Mouse (Mus musculus): Measurements from ENCODE around the gene Gm49361.
A peak's percentile ranks its signal among the peaks of the same experiment; 100 is the strongest.

Gm49361 gene

GRCm38 (mm10) chr14:57729975-57730499 is 15.9 kb downstream of the Gm49361 start:
- peak; percentile 81 for DNase-seq

- peak; percentile 38 for DNase-seq
Measured at GRCm38 (mm10) chr14:57729364-57729763, 16.5 kb downstream of the Gm49361 start.

- DNase-seq: no peak
Measured at GRCm38 (mm10) chr14:57726172-57726571, 19.7 kb downstream of the Gm49361 start.

DNA sequence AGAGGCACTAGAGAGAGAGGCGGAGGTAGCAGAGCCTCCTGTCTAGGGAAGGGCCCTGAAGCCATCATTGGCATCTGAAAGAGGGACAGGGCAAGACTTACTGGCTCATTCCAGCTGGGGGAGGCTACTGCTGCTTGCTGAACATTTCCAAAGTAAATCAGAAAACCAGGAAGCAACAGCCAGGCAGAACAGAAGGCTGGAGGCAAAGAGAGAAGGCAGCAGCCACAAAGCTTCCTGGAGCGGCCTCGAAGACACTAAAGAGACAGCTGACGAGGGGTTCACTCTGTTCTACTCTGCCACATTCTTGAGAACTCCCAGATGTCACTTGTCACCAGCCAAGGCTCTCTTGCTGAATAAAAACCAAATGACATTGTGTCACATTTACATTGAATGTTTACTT is 21.4 kb downstream of the Gm49361 start:
- DNase-seq: peak; percentile 45

DNA sequence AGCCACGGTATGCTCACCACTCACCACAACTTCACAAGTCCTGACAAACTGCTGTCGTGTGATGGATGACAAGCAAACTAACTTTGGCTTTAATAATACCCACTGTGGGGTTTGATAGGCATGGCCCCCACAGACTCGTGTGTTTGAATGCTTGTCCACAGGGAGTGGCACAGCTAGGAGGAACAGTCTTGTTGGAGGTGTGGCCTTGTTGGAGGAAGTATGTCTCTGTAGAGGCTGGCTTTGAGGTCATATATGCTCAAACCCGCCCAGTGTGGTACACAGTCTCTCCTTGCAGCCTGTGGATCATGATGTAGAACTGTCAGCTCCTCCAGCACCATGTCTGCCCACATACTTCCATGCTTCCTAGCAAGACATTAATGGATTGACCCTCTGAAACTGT is 27.7 kb downstream of the Gm49361 start:
- no peak for DNase-seq

GRCm38 (mm10) chr14:57716601-57717245 is 29.2 kb downstream of the Gm49361 start:
- DNase-seq: no peak

- DNase-seq: no peak
Measured at GRCm38 (mm10) chr14:57712884-57713283, 33.0 kb downstream of the Gm49361 start.

- no peak for DNase-seq
Measured at GRCm38 (mm10) chr14:57711059-57711458, 34.8 kb downstream of the Gm49361 start.

DNA sequence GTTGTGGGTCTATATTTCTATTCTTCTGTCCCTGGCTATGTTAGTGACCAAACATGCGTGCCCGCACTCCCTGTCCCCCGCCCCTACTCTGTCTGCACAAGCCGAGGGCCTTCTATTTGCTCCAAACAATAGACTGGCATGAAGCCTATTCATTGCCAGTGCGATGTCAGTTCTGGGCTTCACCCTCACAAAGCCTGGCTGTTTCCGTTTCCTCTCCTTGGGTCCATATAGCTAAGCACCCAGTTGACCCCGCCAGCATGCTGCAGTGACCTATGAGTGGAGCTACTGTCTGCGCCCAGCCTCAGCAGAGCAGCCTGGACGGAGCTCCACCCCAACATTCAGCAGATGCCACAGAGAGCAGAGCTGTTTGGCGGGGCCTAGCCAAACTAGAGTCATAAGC is 36.7 kb downstream of the Gm49361 start:
- DNase-seq: peak; percentile 63

DNA sequence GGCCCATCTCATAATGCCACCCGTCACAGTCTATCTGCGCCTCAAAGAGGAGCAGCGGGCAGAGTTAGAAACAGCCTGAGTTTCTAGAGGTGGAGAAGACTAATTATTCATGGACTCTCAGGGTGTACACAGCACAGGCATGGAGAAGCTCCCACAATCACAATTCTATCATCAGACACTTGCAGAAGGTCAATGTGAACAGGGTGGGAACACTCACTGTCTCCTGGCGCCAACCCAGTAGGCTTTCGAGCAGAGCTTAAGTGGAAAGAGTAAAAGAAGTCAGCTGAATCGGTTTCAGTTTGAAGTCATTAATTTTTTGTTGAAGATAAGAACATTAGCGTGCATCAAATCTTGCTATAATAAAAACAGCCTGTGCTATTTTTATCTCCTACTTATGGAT is 37.3 kb downstream of the Gm49361 start:
- DNase-seq: peak; percentile 48

DNA sequence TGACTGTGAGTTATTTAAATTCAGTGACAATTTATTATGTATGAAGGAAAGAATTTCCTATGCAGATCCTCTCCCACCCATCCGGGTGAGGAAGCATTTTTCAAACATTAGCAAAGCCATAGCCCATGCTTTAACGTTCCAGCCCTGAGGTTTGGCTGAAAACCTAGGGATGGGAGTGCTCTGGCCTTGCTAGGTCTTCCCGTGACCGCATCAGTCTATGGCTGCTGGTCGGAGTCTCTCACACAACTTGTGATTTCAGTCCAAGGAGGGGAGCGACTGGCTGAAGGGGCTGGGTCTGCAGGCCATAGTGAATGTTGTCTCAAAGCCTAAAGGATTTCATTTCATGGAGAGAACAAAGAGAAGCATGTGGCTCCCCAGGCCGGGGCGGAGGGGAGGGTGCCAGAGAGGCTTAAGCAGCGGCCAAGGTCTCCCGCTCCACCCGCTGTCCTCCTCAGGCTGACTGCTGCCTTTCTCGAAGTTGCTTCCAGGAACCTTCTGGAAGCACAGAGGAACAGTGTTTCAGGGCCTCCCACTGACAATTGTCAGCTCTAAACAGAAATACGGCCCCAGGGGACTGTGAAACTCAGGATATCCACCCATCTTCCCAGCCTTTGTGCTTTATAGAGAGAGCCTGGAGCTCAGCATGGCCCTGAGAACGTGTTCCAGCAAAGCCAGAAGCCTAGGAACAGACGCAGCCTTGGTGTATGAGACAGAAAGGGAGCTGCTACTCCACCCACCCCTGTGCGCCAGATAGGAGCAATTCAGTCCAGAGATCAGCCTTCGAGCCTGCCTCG is 38.6 kb downstream of the Gm49361 start:
- peak; percentile 48 for DNase-seq

GRCm38 (mm10) chr14:57706760-57707099 is 39.2 kb downstream of the Gm49361 start:
- no peak for DNase-seq

GRCm38 (mm10) chr14:57705759-57706158 is 40.1 kb downstream of the Gm49361 start:
- no peak for DNase-seq

DNA sequence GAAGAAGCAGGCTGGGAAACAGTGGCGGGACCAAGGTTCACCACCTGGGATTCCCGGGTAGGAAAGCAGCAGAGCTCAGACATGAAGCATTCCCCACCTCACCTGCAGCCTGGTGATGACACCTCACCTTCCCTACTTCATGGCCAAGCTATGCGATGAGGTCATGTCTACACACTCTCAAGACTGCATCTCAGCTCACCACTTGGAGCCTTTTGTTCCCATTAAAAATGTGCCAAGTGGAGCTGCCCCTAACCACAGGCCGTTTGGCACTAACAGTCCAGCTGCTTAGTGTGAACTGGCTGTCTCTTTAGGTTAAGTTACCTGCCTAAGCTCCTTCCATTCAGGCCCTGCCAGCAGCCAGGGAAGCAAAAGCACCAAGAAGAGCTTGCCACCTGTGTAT is 40.8 kb downstream of the Gm49361 start:
- no peak for DNase-seq

DNA sequence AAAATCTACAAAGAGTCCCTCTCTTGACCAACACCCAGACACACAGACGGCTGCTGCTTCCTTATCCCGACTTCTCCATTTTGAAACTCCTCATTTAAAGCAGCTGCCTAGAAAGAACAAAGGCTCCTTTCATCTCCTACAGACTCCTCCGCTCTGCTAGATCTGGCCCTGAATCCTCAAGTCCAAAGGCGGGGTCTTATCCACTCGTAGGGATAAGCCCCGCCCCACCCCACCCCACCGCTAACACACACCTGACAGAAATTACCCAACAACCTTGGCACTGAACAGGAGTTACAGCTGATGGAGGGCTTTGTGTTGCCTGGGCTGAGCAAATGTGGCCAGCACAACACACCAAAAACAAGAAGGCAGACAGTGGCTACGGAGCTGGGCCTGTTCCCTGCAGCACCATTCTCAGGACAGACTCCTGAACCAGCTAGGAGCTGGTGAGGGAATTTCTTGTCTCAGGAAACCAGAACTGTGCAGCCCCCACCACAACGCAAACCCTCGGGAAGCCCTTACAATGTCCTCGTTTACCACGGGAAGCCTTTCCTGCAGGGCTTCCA is 43.9 kb downstream of the Gm49361 start:
- DNase-seq: no peak

DNA sequence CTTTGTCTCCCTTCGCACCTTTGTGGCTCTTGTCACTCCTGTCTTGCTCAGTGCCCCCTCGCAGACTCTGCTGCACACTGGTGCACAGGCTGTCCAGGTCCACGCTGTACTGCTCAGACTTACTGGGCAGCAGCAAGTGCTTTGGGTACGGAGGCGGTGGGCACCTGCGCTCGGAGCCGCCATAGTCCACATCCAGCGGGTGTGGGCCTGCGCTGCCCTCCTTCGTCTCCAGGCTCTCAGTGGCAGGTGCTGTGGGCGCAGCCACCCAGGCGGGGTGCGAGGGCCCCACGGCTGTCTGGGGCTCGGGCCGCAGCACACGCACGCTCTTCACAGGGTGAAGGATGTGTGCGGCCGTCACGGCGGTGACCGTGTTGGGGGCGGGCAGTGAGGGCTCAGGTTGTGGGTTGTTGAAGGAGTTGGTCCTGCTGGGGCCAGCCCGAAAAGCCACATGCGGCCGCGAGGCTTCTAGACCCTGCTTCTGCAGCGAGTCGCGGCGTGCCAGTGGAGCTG is 46.4 kb downstream of the Gm49361 start:
- no peak for DNase-seq

- no peak for DNase-seq
Measured at GRCm38 (mm10) chr14:57699016-57699415, 46.9 kb downstream of the Gm49361 start.

DNA sequence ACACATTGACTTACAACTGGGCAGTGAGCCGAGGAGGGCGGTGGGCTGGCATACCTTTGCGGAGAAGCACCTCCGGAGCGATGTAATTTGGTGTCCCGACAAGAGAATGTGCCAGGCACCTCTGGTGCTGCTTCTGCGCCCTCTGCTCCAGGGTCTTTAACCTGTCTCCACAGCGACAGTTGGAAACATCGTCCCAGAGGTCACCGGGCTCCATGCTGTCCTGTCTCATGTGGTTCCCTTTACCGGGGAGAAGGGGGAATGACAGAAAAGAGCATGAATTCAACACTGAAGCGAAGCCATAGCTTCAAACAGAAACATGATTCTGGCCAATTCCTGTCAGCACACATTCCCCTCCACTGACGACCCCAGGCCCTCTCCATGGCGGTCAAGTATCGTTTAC is 49.8 kb downstream of the Gm49361 start:
- DNase-seq: no peak

- DNase-seq: no peak
Measured at GRCm38 (mm10) chr14:57695550-57695949, 50.4 kb downstream of the Gm49361 start.

GRCm38 (mm10) chr14:57694246-57694645 is 51.7 kb downstream of the Gm49361 start:
- no peak for DNase-seq

- no peak for DNase-seq
Measured at GRCm38 (mm10) chr14:57692517-57693130, 53.3 kb downstream of the Gm49361 start.

- DNase-seq: no peak
Measured at GRCm38 (mm10) chr14:57691316-57691715, 54.6 kb downstream of the Gm49361 start.

DNA sequence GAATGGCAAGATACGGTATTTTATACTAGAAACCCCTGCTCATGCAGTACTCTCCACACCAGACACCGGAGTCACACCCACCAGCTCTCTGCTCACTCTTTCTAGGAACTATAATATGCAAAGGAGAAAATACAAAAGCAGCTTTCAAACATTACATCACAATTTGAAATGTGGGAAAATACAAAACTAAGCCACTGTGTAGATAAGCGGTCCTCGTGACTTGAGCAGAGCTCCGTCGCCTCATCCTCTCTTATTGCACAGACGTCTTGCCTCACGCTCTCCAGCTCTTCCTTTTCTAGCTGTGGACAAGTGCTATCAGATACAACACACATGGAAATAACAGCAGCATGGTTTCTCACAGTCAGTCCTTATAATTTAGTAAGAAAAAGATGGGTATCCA is 55.2 kb downstream of the Gm49361 start:
- DNase-seq: no peak

Measured in kidney, postnatal 14 days (tissue).